Mouse (Mus musculus): ENCODE data around the gene Ddx54.

The Ddx54 gene

DNA sequence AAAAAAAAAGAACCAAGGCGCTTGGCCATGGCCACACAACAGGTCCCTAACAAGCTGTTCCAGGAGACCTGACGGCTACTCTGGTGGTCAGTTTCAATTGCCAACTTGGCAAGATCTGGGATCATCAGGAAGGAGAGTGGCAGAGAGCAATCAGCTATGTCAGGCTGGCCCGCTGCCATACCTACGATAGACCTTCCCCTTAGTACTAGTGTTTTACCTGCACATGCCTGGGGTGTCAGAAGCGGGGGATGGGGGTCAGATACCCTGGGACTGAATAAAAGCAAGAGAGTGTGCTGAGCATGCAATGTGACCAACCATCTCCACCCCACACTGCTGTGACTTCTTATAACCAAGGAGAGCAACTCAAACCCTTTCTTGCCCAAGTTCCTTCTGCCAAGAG, 1.6 kb upstream of the Ddx54 start:
- DNase-seq (ENCODE audit: low spot score in 2 of 2): no peak

DNA sequence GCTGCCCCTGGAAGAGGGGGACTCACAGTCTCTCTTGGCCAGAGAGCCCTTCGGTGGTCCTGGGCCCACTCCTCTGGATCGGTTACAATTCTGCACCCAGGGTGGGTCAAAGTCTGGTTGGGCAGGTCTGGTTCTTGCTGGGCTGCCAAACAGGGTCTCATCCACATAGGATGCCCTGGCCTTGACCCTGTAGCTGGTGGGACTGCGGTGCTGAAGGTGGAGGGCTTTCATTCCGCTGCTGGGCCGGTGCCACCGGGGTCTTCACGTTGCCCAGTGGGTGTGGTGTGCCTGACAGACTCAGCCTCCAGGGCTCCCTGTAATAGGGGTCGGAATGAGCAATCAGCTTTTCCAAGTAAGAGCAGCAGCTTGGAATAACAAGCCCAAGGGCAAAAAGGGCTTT, 1.1 kb upstream of the Ddx54 start:
- no peak for DNase-seq (ENCODE audit: low spot score in 2 of 2)

DNA sequence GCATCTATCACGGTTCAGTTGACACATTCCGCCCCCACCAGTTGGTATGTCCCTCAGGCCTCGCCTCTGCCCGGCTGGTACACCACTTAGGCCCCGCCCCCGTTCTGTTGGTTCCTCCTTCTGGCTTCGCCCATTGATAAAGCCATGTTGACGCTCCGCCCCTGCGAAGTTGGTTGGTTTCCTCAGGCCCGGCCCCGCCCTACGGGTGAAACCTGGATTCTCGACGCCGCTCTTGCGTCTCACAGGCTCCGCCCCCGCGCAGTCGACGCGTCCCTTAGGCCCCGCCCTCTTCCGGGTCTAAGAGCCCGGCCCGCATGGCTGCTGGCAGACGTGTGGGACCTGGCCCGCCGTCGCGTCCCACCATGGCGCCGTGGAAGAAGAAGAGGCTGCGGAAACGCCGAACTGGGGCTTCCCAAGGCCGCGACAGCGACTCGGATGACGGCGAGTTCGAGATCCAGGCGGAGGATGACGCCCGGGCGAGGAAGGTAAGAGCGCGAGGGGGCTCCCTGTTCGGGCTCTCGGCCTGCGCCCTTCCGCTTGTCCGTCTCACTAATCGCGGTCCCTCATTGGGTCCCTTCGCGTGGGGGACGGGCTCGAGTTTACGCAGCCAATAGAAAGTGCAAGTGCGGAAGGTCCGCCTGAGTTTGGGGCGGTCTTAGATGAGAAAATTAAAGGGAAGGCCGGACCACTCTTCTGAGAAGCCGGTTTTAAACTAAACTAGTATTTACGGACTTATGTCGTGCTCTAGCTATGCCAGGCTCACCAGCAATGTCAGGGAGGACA, 474 bp downstream of the Ddx54 start:
- peak; percentile 100 for DNase-seq (ENCODE audit: low spot score in 2 of 2)

DNA sequence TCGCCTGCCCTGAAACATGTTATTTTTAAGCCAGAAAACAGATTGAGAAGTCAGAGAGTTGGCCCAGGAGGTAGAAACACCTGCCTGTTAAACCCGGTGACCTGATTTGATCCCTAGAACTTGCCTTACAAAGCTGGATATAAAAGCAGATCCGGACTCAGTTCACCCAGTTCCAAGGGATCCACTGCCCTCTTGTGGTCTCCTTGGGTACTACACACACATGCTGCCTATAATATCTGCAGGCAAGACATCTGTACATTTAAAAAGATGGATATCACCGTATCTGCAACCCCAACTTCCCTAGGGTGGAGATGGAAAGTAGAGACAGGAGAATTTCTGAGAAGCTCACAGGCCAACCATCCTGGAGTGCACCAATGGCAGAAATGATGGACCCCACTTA, 3.4 kb downstream of the Ddx54 start:
- DNase-seq (ENCODE audit: low spot score in 2 of 2): no peak

DNA sequence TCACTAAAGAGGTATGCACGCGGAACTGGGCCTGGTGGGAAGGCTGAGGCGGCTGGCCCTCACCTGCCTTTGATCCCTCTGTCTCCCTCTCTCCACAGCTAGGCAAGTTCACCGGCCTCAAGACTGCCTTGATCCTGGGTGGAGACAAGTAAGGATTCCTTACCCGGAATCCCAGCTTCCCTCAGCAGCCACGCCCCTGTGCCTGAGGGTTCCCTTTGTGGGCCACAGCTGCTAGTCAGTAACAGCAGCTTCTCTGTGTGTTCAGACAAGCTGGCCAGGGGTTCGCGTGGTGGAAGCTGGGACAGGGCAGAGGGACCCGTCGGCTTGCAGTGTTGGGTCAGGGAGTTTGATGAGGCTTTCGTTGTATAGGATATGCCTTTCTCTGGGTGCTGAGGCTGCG, 6.2 kb downstream of the Ddx54 start:
- no peak for DNase-seq (ENCODE audit: low spot score in 2 of 2)

DNA sequence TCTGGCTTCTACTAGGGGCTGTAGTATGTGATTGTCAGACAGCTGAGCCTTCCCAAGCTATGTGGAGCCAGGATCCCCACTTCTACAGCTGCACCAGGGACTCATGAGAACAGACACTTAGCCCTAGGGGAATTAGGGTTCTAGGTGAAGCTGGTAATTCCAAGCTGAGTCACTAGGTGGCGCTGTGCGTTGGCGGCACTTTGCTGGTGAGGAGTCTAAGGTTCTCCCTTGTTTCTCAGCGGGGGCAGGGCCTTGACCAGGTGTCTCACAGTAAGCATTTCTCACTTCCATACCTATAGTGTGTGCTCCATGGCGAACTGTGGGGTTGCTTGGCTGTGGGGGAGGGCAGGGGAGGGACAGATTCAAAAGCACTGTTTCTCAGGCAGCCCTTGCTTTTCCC, 6.7 kb downstream of the Ddx54 start:
- no peak for DNase-seq (ENCODE audit: low spot score in 2 of 2)

DNA sequence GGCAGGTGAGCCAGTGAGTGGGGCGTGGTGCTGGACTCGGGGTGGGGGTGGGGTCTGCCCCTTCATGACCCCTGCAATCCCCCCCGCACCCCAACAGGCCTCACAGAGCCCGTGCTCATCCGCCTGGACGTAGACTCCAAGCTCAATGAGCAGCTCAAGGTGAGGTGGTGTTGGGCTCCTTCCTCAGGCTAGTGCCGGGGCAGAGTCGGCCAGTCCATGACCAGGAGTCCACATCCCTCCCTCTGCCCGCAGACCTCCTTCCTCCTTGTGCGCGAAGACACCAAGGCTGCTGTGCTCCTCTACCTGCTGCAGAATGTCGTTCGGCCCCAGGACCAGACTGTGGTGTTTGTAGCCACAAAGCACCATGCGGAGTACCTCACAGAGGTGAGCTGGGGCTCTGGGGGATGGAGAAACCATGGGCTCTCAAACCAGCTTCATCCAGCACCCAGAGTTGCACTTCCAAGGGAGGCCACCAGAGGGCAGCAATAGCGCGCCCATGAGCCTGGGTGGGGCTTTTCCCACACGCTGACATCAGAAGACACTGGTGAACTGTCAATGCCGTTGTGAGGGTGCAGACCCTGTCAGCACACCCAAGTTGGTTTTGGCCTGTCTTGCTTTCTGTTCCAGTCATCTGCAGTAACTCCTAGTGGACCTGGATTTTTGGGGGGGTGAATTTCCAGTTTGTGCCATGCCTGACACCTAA, 8.0 kb downstream of the Ddx54 start:
- DNase-seq (ENCODE audit: low spot score in 2 of 2): peak; percentile 71 to 74

DNA sequence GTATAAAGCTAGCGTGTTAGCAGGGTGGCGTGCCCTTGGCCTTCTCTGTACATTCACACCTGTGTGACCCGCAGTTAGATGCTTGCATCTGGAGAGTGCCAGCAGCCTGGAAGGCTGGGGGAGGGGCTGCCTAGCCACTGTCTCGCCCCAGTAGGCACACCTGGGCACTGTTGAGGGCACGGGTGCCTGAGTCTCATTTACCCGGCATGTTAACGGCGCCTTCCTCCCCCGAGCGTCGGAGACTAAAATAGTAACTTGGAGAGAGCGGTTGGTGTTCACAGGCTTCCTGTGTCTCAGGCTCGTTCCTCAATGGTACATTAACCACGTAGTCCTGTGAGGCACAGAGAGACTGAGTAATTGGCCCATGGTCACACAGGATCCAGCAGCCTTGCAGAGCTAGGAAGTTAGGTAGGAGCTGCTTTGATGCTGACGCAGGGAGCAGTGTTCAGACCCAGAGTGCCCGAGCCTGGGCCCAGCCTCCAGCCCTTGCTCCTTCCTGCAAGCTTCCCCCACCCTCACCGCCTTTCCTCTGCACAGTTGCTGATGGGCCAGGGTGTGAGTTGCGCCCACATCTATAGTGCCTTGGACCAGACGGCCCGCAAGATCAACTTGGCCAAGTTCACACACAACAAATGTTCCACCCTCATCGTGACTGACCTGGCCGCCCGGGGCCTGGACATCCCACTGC, 8.7 kb downstream of the Ddx54 start:
- no peak for DNase-seq (ENCODE audit: low spot score in 2 of 2)

DNA sequence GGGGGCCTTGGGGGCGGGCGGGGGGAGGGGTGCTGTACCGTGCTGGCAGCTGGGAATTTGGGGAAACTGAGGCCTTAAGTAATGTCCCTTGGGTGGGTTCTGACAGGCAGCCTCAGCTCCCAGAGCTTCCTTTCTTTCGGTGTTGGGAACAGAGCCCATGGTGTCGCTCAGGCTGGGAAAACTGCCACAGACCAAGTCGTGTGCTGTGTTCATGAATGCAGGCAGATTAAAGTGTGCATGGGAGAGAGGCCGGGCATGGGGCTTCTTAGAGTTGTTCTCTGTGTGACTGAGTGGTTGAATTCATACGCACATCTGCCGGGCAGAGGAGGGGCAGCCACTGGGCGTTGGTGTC, 9.3 kb downstream of the Ddx54 start:
- DNase-seq (ENCODE audit: low spot score in 2 of 2): no peak

DNA sequence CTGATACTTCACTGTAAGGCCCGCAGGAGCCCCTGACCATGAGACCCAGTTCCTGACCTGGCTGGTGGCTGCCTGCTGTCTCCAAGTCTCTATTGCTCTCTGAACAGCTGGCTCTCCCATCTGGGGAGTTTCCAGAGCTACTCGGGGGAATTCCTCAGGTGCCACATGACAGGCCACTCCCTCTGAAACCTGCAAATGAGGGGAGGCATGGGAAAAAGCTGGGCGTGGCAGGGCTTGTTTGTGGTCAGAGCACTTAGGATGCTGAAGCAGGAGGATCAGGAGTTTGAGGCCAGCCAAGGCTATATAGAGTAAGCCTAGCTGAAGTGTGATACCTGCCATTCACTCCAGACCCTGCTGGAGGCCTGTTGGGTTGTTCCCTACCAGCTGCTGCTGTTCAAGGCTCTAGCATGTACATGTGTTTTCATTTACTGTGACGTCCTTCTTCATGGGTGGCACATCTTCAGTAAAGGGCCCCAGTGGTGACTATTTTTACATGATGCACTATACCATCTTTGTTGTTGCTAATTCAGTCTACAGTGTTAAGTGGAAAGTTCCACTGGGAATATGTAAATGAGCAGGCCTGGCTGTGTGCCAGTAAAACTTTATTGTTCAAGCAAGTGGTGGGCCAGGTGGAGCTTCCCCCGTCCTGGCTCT, 9.8 kb downstream of the Ddx54 start:
- no peak for DNase-seq (ENCODE audit: low spot score in 2 of 2)

DNA sequence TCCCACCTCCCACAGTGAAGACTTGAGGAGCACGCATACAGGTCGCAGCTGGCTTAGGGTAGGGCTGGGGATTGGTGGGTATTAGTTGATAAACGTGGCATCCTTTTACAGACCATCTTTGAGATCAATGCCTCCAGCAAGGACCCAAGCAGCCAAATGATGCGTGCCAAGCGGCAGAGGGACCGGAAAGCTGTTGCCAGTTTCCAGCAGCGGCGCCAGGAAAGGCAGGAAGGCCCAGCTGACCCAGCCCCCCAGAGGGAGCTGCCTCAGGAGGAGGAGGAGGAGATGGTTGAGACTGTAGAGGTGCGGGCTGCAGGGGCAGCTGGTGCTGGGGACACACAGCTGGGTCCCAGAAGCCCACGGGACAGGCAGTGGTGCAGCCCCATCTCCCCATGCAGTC, 11.9 kb downstream of the Ddx54 start:
- DNase-seq (ENCODE audit: low spot score in 2 of 2): no peak

DNA sequence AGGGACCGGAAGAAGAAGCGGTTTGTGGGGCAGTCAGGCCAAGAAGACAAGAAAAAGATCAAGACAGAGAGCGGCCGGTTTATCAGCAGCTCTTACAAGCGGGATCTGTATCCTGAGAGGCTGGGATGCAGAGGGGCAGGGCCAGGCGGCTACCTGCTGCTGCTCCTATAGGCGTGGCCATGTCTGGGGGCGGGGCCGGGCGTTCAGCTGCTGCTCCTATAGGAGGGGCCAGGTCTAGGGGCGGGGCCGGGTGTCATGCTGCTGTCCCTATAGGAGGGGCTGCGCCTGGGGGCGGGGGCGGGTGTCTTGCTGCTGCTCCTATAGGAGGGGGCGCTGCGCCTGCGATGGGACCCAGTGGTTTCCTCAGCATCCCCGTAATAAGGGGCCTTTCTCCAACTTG, 13.9 kb downstream of the Ddx54 start:
- DNase-seq (ENCODE audit: low spot score in 2 of 2): no peak

DNA sequence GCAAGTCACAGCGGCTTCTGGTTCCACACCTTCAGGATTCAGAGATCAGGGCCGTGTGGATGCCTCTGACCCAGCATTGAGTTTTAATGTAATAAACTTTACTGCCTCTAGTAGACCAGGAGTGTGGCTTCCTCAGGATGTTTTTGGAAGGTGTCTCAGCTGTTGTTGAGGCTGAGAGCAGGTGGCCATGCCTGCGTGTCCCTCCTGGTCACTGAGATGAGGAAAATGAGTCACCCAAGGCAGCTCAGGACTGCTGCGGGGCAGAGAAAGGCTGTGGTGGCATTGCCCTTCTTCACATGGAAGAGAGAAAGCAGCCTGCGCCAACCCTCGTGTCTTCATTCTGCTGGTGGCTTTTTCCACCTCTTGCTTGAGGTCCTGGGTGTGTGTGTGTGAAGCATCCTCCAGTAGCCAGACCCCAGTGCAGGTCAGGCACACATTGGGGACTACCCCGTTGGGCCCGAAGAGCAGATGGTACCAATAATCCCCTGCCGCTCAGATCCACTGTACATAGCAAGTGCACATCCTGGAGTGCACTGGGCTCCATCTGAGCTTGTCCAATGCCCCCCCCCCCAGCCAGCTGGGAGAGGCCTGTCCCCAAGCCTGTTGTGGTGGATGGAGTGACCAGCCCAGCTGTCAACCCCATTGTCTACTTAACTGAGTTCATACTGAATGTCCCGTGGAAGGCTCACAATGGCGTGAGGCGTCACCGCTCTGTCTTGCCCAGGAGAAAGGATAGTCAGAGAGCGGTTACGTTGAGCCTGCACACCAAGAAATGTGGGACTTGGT, 15.2 kb downstream of the Ddx54 start:
- DNase-seq (ENCODE audit: low spot score in 2 of 2): no peak

DNA sequence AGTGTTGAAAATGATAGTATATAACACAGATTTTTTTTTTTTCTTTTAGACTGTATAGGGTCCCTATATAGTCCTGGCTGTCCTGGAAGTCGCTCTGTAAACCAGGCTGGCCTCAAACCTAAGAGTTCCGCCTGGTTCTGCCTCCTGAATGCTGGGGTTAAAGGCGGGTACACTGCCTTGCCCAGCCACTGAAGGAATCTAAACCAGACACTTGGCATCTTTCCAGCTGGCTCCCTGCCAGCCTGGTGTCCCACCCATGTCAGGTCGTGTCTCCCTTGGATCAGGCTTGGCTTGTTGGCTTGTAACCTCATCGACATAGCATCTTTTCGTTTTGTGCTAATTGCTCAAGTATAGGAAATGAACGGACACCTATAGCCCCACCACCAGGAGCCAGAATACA, 16.1 kb downstream of the Ddx54 start:
- no peak for DNase-seq (ENCODE audit: low spot score in 2 of 2)

DNA sequence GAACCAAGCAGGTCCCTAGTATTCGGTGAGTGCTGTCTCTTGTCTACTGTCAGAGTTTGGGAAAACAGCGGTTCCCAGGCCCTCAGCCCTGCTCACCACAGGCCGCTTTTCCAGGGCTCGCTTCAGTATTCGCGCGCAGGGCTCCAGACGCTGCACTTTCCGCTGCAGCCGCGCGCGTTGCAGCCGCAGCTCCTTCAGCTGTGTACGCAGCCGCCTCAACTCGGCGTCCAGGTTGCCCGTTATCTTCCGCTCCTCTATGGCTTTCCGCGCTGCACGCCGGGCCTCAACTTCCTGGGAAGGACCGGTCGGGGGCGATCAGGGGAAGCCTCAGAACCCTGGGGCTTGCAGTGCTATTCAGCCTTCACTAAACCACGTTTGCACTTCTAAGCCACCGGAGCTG, 18.6 kb downstream of the Ddx54 start:
- no peak for DNase-seq (ENCODE audit: low spot score in 2 of 2)

DNA sequence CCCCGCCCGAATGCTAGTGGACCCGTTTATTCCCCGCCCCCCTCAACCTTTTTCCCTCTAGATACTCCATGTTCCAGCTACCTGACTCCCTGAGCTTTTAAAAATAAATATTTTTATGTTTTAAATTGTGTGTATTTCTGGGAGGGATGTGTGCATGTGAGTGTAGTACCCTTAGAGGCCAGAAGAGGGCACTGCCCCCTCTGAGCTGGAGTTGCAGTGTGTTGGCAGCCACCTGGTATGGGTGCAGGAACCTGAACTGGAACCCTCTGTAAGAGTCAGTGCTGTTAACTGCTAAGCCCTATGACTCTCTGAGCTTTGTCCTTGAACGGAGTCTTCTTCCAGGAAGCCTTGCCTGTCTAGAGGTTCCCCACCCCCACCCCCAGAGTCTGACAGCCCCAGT, 19.4 kb downstream of the Ddx54 start:
- no peak for DNase-seq (ENCODE audit: low spot score in 2 of 2)

DNA sequence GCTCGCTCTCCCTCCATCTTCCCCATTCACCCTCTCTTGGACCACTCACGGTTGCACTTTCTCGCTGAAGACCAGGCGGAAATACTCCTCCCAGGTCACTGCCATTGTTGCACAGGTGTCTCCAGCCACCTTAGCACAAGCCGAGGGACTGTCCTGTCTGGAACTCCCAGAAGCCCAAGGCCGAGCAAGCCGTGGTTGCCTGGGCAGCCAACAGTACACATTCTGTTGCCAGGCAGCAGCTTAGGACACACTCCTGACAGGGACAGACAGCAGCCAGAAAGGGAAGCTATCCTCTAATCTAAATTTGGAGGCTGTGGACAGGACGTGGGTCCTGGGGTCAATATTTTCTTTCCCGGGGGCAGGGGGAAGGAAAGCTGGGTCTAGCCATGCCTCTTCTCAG, 21.6 kb downstream of the Ddx54 start, which contains the start of gene Cfap73:
Gene Cfap73 (minus strand): TSS at position 105 of the 400 bp plus-strand sequence.
- no peak for DNase-seq (ENCODE audit: low spot score in 2 of 2)

DNA sequence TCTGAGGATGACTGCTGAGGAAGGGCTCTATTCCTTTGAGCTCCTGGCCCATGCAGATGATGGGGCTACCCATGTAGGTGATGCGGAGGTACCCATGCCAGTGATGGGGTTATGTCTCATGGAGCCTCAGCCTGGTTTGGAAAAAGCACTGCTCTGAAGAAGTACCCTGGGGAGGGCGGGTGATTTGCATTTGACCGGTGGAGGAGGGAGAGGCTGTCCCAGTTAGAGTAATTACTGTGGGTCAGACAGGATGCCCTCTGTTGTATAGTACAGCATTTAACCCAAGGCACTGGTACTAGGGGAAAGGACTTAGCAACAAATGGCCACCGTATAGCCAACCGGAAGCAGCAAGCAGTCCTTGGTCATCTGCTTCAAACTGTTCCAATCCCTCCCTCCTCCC, 22.3 kb downstream of the Ddx54 start:
- DNase-seq (ENCODE audit: low spot score in 2 of 2): no peak

DNA sequence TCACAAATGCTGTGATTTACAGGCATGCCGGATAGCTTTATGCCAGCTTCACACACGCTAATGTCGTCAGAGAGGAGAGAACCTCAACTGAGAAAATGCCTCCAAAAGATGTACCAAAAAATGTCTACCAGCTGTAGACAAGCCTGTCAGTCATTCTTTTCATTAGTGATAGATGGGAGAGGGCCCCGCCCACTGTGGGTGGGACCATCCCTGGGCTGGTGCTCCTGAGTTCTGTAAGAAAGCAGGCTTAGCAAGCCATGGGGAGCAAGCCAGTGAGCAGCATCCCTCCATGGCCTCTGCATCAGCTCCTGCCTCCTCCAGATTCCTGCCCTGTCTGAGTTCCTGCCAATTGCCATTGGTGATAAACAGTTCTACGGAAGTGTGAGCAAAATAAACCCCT, 23.1 kb downstream of the Ddx54 start:
- no peak for DNase-seq (ENCODE audit: low spot score in 2 of 2)

DNA sequence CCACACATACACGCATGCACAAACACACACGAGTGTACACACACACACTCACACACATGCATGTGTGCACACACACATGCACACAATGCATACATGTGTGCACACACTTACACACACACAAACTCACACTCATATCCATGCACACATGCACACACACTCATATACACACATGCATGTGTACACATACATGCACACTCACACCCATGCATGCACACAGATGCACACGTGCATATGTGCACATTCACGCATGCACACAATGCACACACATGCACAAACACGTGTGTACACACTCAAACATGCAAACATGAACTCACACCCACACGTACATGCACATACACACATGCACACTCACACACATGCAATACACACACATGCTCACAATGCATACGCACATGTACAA, 27.6 kb downstream of the Ddx54 start:
- no peak for DNase-seq (ENCODE audit: low spot score in 2 of 2)

DNA sequence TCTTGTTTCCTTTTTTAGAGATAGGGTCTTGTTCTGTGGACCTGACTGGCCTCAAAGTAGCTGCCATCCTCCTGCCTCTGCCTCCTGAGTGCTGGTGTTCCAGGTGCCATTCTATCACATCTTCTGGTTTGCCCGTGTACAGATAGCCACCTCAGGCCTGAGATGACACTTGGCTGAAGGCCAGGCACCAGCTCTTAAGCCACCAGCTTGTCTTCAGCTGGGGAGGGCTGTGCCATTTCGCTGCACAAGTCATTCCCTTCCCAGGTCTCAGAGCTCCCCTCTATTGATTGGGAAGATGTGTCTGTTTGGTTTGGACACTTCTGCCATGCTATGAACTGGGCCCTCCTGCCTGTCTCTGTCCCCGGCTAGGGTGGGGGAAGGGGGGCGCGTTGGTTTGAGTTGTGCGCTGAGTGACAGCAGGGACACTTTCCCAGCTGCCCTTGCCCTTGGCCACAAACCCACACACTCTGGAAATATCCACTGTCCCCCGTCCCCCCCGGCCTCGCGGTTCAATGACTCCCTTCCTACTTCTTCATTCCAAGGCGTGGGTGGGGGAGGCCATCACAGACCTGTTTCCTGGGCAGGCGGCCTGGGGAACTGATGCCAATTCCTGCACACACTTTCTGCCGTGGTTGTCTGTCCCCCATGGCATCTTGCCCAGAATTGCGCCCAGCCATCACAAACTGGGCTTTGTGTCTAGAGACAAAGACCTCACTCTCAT, 31.0 kb downstream of the Ddx54 start:
- DNase-seq (ENCODE audit: low spot score in 2 of 2): no peak

Data from right cerebral cortex, postnatal 36 days (tissue).